Mouse (Mus musculus) neutrophil, adult 65 days (primary cell): ENCODE results near the gene Ets2. TPM values are rescaled to one million over a fixed set of nuclear protein-coding genes. Genes with fewer than 3 reads are reported as not detected.

Source experiments
- total RNA-seq: library from RNA; stranded (reverse); gene quantifications from 2 replicates; pipeline ENCODE4 v1.2.4, GENCODE M21; 2023

Gene Ets2
- 323 and 337 TPM in 2 replicates for total RNA-seq

GRCm38 (mm10) chr16:95701802-95702561 lies at the start of gene Ets2:
Ets2 (plus strand) TSS chr16:95702075.

Other genes with a start within 250 kb of the Ets2 start
- 35.6 and 36.1 TPM in 2 replicates for gene Erg, start 115.5 kb upstream of the Ets2 start, total RNA-seq